Mouse (Mus musculus): Measurements from ENCODE around the gene Zfr. TPM values are rescaled to one million over a fixed set of nuclear protein-coding genes. Genes with fewer than 3 reads are reported as not detected.

Zfr gene
- 128 and 136 TPM in 2 replicates for polyA plus RNA-seq (2014; fragmentation: Nextera tagmentation; extraction: Ambion mirVana)

DNA sequence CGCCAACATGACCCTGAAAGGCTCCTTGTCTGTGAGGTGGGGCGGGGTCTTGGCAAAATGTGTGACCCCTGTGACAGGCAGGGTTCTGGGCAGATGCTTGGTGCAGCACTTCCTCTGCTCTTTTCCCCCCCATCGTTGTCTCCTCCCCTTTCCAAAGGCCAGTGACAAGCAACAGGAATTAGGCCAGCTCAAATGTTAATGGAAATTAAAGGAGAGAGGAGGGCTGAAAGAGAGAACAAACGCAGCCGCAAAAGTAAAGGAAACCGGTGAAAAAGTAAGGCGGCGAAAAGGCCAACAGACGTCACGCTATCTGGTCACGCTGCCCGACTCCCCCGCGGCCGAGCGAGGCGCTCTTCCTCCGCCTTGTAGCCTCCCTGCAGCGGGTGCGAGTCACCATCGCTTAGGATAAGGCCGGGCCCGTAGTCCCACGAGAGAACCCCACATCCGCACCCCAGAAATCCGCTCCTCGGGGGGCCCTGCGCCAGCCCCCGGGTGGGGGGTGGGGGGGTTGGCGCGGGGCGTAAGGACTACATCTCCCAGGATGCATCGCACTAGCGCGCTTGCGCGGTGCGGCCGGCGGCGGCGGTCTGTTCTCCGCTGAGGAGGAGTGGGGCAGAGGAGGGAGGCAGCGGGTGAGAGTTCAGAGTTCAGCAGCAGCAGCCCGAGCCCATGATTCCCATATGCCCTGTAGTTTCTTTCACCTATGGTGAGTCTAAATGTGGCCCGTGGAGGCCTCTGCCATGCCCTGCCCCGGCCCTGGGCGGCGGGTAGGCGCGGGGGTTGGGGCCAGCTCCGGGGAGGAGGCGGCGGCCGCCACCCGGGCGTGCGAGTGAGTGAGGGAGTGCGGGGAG, at the start of gene Zfr:
Gene Zfr, plus strand, starts transcription at position 590 of the 851 bp plus-strand sequence.
- Histone ChIP-seq H3K9ac (ENCODE audit: low read length) (peak within 1 kb of the TSS; percentile 97), H3K27ac (ENCODE audit: low read depth, low read length) (peak within 1 kb of the TSS; percentile 79), H3K27me3 (ENCODE audit: control insufficient read depth, insufficient read depth, low read length) (no peaks in the 10 kb centered on the region; the same call in 1 of the 2 replicates), H3K4me2 (ENCODE audit: low read depth, low read length, severe bottlenecking) (peak within 1 kb of the TSS; percentile 73), H3K9me3 (ENCODE audit: control insufficient read depth, low read length) (no peaks in the 10 kb centered on the region), H3K4me1 (replicated peaks; ENCODE audit: control insufficient read depth, insufficient read depth, low read length) (peaks cover 5% of the 10 kb centered on the region; the same call in 1 of the 2 replicates), H3K36me3 (ENCODE audit: control insufficient read depth, insufficient read depth, low read length) (no peaks in the 10 kb centered on the region), H3K4me3 (ENCODE audit: low read depth, low read length) (peak within 1 kb of the TSS; percentile 98)
- WGBS: under 1% methylated on average over 57 of the region's 59 CpGs
- DNase-seq (ENCODE audit: low spot score): peak; percentile 94
- ATAC-seq (replicated peaks; ENCODE audit: low FRiP score): peak; percentile 95

DNA sequence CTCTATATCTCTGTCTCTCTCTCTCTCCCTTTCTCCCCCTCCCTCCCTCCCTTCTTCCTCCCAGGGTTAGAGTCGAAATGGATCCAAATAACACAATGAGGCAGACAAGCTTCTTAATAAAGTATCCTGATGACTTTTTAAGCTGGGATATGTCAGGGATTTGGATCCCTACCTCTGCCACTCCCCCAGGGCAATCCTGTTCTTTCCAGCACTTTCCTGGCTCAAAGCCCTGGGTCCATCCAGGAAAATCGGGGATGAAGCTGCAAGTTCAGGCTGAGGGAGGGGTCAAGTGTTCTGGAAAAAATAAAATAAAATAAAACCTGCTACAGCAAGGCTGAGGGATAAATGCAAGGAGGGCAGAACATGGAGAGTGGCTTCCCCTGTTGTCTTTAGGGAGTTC, 49.7 kb upstream of the Zfr start:
- no peak overlapping the region for H3K4me3 ChIP-seq (ENCODE audit: low read depth, low read length)
- ATAC-seq (replicated peaks; ENCODE audit: low FRiP score) (no peak), DNase-seq (ENCODE audit: low spot score) (no peak)
- no peaks in the 10 kb centered on the region for H3K36me3 ChIP-seq (ENCODE audit: control insufficient read depth, insufficient read depth, low read length)
- H3K27me3 ChIP-seq (ENCODE audit: control insufficient read depth, insufficient read depth, low read length): no peaks in the 10 kb centered on the region
- no peak overlapping the region for H3K9ac ChIP-seq (ENCODE audit: low read length)
- H3K27ac ChIP-seq (ENCODE audit: low read depth, low read length): no peak overlapping the region
- WGBS: 60% methylated on average over 2 of the region's 2 CpGs
- H3K4me1 ChIP-seq (replicated peaks; ENCODE audit: control insufficient read depth, insufficient read depth, low read length): no peaks in the 10 kb centered on the region
- H3K9me3 ChIP-seq (ENCODE audit: control insufficient read depth, low read length): no peaks in the 10 kb centered on the region
- no peak overlapping the region for H3K4me2 ChIP-seq (ENCODE audit: low read depth, low read length, severe bottlenecking)

DNA sequence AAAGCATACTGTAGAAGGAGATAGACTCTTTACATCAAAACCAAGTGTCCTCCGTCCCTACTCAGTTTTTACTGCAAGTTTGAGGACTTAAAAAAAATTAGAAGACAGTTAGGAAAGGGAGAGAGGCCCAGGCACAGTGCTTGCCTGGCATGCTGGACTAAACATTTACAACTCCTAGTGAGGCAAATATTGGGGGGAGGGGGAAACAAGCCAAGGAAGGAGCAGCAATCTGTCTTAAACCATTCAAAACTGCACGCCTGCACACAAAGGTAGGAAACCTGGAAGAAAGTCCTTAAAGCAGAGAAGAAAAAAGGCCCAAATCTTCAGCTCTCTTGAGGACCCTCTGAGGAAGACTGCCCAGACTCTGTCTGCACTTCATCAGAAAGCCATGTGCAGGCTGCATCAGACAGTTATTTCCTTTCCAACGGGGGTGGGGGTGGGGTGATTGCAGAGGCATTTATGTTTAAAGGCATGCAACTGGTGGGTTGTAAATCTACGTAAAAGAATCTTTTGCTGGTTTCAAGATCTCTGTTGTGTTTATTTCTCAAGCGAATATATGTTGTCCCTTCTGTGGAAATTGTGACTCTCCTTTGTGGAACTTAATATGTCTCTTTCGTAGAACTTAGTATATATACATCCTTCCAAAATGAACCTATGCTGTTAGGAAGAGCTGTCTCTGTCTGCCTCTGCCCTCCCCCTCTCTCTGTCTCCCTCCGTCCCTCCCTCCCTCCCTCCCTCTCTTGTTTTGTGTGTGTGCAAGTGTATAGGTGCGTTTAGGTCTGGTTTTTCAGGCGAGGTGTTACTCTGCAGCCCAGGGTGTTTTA, 49.0 kb upstream of the Zfr start:
- ATAC-seq (replicated peaks; ENCODE audit: low FRiP score) (no peak), DNase-seq (ENCODE audit: low spot score) (no peak)
- H3K9me3 ChIP-seq (ENCODE audit: control insufficient read depth, low read length): no peaks in the 10 kb centered on the region
- H3K4me3 ChIP-seq (ENCODE audit: low read depth, low read length): no peak overlapping the region
- H3K36me3 ChIP-seq (ENCODE audit: control insufficient read depth, insufficient read depth, low read length): no peaks in the 10 kb centered on the region
- H3K27ac ChIP-seq (ENCODE audit: low read depth, low read length): no peak overlapping the region
- no peak overlapping the region for H3K9ac ChIP-seq (ENCODE audit: low read length)
- no peak overlapping the region for H3K4me2 ChIP-seq (ENCODE audit: low read depth, low read length, severe bottlenecking)
- H3K27me3 ChIP-seq (ENCODE audit: control insufficient read depth, insufficient read depth, low read length): no peaks in the 10 kb centered on the region
- no peaks in the 10 kb centered on the region for H3K4me1 ChIP-seq (replicated peaks; ENCODE audit: control insufficient read depth, insufficient read depth, low read length)
- 76% methylated on average over 9 of the region's 9 CpGs for WGBS

DNA sequence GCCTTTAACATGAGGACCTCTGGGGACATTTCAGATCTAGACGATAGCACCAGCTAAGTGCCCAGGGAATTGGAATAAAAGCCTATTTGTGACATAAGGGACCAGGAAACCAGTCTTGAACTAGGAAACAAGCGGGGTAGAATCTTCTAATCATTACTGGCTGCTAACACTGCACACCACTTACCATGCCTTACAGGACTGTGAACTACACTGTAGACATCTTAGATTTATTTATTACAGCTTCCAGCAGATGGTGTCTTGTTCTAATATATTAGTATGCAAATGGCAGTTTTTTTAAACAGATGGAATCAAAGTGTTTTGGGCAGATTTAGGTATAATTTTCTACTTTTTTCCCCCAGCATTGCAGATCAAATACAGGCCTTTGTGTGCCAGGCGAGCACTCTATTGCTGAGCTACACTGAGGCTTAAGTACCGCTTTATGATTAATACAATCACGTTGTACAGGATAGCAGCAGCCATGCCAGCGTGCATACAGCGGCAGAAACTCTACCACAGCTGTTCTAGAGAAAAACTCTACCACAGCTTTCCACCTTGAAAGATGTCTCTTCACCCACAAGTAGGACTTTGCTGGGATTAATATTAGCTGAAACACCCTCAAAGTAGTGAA, 44.8 kb upstream of the Zfr start:
- no peak overlapping the region for H3K4me2 ChIP-seq (ENCODE audit: low read depth, low read length, severe bottlenecking)
- H3K27me3 ChIP-seq (ENCODE audit: control insufficient read depth, insufficient read depth, low read length): no peaks in the 10 kb centered on the region
- H3K27ac ChIP-seq (ENCODE audit: low read depth, low read length): no peak overlapping the region
- no peaks in the 10 kb centered on the region for H3K36me3 ChIP-seq (ENCODE audit: control insufficient read depth, insufficient read depth, low read length)
- H3K9ac ChIP-seq (ENCODE audit: low read length): no peak overlapping the region
- no peaks in the 10 kb centered on the region for H3K9me3 ChIP-seq (ENCODE audit: control insufficient read depth, low read length)
- H3K4me3 ChIP-seq (ENCODE audit: low read depth, low read length): no peak overlapping the region
- DNase-seq (ENCODE audit: low spot score): no peak
- ATAC-seq (replicated peaks; ENCODE audit: low FRiP score): no peak
- H3K4me1 ChIP-seq (replicated peaks; ENCODE audit: control insufficient read depth, insufficient read depth, low read length): no peaks in the 10 kb centered on the region
- WGBS: 86% methylated on average over 7 of the region's 7 CpGs

DNA sequence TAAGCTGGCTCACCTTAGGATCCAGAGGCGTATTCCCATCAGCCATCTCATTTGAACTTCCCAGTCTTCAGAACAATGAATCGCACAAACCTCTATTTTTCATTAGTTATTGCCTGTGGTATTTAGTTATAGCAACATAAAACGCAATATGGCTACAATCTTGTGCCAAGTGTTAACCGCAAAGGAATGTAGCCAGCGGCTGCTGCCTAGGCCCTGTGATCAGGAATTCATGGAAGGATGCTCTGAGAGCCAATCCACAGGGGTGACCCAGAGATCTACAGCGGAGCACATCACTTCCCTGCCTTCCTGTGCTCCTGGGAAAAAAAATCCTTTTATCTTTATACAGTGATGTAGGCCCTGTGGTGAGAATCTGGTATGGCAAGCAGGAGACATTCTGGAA, 43.2 kb upstream of the Zfr start:
- Histone ChIP-seq H3K36me3 (ENCODE audit: control insufficient read depth, insufficient read depth, low read length) (no peaks in the 10 kb centered on the region), H3K4me3 (ENCODE audit: low read depth, low read length) (no peak overlapping the region), H3K4me2 (ENCODE audit: low read depth, low read length, severe bottlenecking) (no peak overlapping the region), H3K27me3 (ENCODE audit: control insufficient read depth, insufficient read depth, low read length) (no peaks in the 10 kb centered on the region), H3K4me1 (replicated peaks; ENCODE audit: control insufficient read depth, insufficient read depth, low read length) (no peaks in the 10 kb centered on the region), H3K9me3 (ENCODE audit: control insufficient read depth, low read length) (no peaks in the 10 kb centered on the region), H3K27ac (ENCODE audit: low read depth, low read length) (no peak overlapping the region), H3K9ac (ENCODE audit: low read length) (no peak overlapping the region)
- ATAC-seq (replicated peaks; ENCODE audit: low FRiP score) (no peak), DNase-seq (ENCODE audit: low spot score) (no peak)
- WGBS: 92% methylated on average over 6 of the region's 6 CpGs

DNA sequence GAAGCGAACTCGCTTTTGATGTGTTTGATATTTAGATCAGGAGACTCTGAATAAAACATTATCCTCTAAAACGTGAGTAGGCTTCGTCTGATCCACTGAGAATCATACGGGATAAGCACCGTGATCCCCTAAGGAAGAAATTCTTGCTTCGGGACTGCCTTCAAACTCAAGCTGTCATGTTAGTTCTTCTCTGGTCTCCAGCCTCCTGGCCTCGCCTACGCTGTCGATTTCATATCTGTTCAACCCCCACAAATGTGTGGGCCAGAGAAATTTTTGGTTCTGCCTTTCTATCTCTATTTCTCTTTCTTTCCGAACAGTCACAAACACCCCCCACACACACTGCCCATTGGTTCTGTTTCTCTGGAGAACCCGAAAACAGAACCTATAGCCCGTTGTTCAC, 35.3 kb upstream of the Zfr start:
- no peak overlapping the region for H3K4me2 ChIP-seq (ENCODE audit: low read depth, low read length, severe bottlenecking)
- H3K9me3 ChIP-seq (ENCODE audit: control insufficient read depth, low read length): no peaks in the 10 kb centered on the region
- DNase-seq (ENCODE audit: low spot score) (no peak), ATAC-seq (replicated peaks; ENCODE audit: low FRiP score) (no peak)
- H3K27ac ChIP-seq (ENCODE audit: low read depth, low read length): no peak overlapping the region
- no peaks in the 10 kb centered on the region for H3K36me3 ChIP-seq (ENCODE audit: control insufficient read depth, insufficient read depth, low read length)
- no peaks in the 10 kb centered on the region for H3K27me3 ChIP-seq (ENCODE audit: control insufficient read depth, insufficient read depth, low read length)
- H3K9ac ChIP-seq (ENCODE audit: low read length): no peak overlapping the region
- no peaks in the 10 kb centered on the region for H3K4me1 ChIP-seq (replicated peaks; ENCODE audit: control insufficient read depth, insufficient read depth, low read length)
- no peak overlapping the region for H3K4me3 ChIP-seq (ENCODE audit: low read depth, low read length)
- 94% methylated on average over 13 of the region's 13 CpGs for WGBS

GRCm38 (mm10) chr15:12084164-12084563, 33.5 kb upstream of the Zfr start:
- no peaks in the 10 kb centered on the region for H3K4me1 ChIP-seq (replicated peaks; ENCODE audit: control insufficient read depth, insufficient read depth, low read length)
- no peak for ATAC-seq (replicated peaks; ENCODE audit: low FRiP score)
- H3K27ac ChIP-seq (ENCODE audit: low read depth, low read length): no peak overlapping the region
- DNase-seq (ENCODE audit: low spot score): no peak
- no peaks in the 10 kb centered on the region for H3K9me3 ChIP-seq (ENCODE audit: control insufficient read depth, low read length)
- no peak overlapping the region for H3K4me3 ChIP-seq (ENCODE audit: low read depth, low read length)
- no peaks in the 10 kb centered on the region for H3K36me3 ChIP-seq (ENCODE audit: control insufficient read depth, insufficient read depth, low read length)
- H3K27me3 ChIP-seq (ENCODE audit: control insufficient read depth, insufficient read depth, low read length): no peaks in the 10 kb centered on the region
- WGBS: 83% methylated on average over 6 of the region's 6 CpGs
- H3K9ac ChIP-seq (ENCODE audit: low read length): no peak overlapping the region
- no peak overlapping the region for H3K4me2 ChIP-seq (ENCODE audit: low read depth, low read length, severe bottlenecking)

DNA sequence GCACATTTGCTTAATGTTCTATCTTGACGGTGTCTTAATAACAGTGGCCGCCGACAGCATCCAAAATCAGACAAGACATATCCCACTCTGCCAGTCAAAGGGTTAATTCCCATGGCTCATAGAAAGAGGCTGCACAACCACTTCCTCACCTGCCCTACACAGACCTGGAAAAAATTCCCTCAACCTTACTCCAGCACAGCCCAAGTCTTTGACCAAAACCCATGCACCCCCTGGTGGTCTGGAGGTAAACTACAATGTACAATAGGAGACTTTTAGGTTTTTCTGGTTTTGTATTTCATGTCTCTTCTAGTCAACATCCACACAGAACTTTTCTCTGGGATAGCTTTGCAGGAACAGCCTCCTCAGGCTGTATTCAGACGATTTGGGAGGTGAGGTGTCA, 32.8 kb upstream of the Zfr start:
- Histone ChIP-seq H3K36me3 (ENCODE audit: control insufficient read depth, insufficient read depth, low read length) (no peaks in the 10 kb centered on the region), H3K9ac (ENCODE audit: low read length) (no peak overlapping the region), H3K27ac (ENCODE audit: low read depth, low read length) (no peak overlapping the region), H3K4me1 (replicated peaks; ENCODE audit: control insufficient read depth, insufficient read depth, low read length) (no peaks in the 10 kb centered on the region), H3K4me3 (ENCODE audit: low read depth, low read length) (no peak overlapping the region), H3K4me2 (ENCODE audit: low read depth, low read length, severe bottlenecking) (no peak overlapping the region), H3K9me3 (ENCODE audit: control insufficient read depth, low read length) (no peaks in the 10 kb centered on the region), H3K27me3 (ENCODE audit: control insufficient read depth, insufficient read depth, low read length) (no peaks in the 10 kb centered on the region)
- 83% methylated on average over 4 of the region's 4 CpGs for WGBS
- ATAC-seq (replicated peaks; ENCODE audit: low FRiP score) (no peak), DNase-seq (ENCODE audit: low spot score) (no peak)

All from forebrain, embryonic 11.5 days (tissue).